Mouse (Mus musculus) small intestine, adult 2 months (tissue): ENCODE results near the gene Med13l.

ENCODE experiments used
- CTCF ChIP-seq: fragments of 200-500 bp; IDR thresholded peaks from 2 replicates; pipeline ENCODE4 v1.5.1; 2012; ENCODE audit warnings: low read depth, mild to moderate bottlenecking, control low read depth, inconsistent platforms, low read length, moderate library complexity, mixed read lengths; ENCODE audit not compliant: insufficient replicate concordance, insufficient read length; ENCODE audit errors: extremely low read depth
- POLR2A ChIP-seq: fragments of 200-500 bp; IDR thresholded peaks from 2 replicates; pipeline ENCODE4 v1.6.1; 2012; ENCODE audit warnings: low read depth, mild to moderate bottlenecking, control low read depth, inconsistent platforms, low read length, moderate library complexity

- TF ChIP-seq CTCF (no peak), POLR2A (no peak)
These were observed 1.7 kb downstream of the Med13l start for GRCm38 (mm10) chr5:118562206-118562605.
